Mouse (Mus musculus) fibroblast of lung, adult 2 months (primary cell): ENCODE results near the gene Clca4b.
"Not testable (repeated sequence)": the region's sequence is repeated elsewhere in the genome, so short reads cannot be mapped to it uniquely, and the experiment has no call there.

ENCODE experiments used
- DNase-seq: peaks from one replicate; pipeline ENCODE4 v3.0.0-alpha.2; 2011; ENCODE audit warnings: low read depth

The Clca4b gene

GRCm38 (mm10) chr3:144932335-144932734 is at the start of gene Clca4b:
Gene Clca4b, minus strand, starts transcription at chr3:144932529.
- no peak for DNase-seq

GRCm38 (mm10) chr3:144980551-144980950 is 48.2 kb upstream of the Clca4b start:
- peak; percentile 44 for DNase-seq

- no peak for DNase-seq
Observed at GRCm38 (mm10) chr3:144977631-144978030, 45.3 kb upstream of the Clca4b start.

GRCm38 (mm10) chr3:144976091-144976490 is 43.8 kb upstream of the Clca4b start:
- DNase-seq, result no peak

GRCm38 (mm10) chr3:144974945-144975344 is 42.6 kb upstream of the Clca4b start, which contains the start of gene Clca4a:
Gene Clca4a, minus strand, starts transcription at chr3:144975045.
- DNase-seq, result no peak

- peak; percentile 28 for DNase-seq
Observed at GRCm38 (mm10) chr3:144971553-144972270, 39.4 kb upstream of the Clca4b start.

- no peak for DNase-seq
Observed at GRCm38 (mm10) chr3:144969755-144970154, 37.4 kb upstream of the Clca4b start.

- DNase-seq, result no peak
Observed at GRCm38 (mm10) chr3:144966074-144966473, 33.7 kb upstream of the Clca4b start.

- no peak for DNase-seq
Observed at GRCm38 (mm10) chr3:144950829-144951228, 18.5 kb upstream of the Clca4b start.

GRCm38 (mm10) chr3:144947376-144947775 is 15.0 kb upstream of the Clca4b start:
- not testable (repeated sequence) for DNase-seq

- not testable (repeated sequence) for DNase-seq
Observed at GRCm38 (mm10) chr3:144933625-144934024, 1.3 kb upstream of the Clca4b start.

- DNase-seq, result no peak
Observed at GRCm38 (mm10) chr3:144933011-144933491, 722 bp upstream of the Clca4b start.

- DNase-seq, result no peak
Observed at GRCm38 (mm10) chr3:144914014-144914413, 18.3 kb downstream of the Clca4b start.

GRCm38 (mm10) chr3:144897042-144897678 is 35.2 kb downstream of the Clca4b start:
- no peak for DNase-seq

- DNase-seq, result no peak
Observed at GRCm38 (mm10) chr3:144890246-144890758, 42.0 kb downstream of the Clca4b start.

- DNase-seq, result peak; percentile 13
Observed at GRCm38 (mm10) chr3:144886957-144887356, 45.4 kb downstream of the Clca4b start.

- DNase-seq, result peak; percentile 43
Observed at GRCm38 (mm10) chr3:144872012-144872411, 60.3 kb downstream of the Clca4b start.
